Mouse (Mus musculus): ENCODE data around the gene Zfp62. TPM values are rescaled to one million over a fixed set of nuclear protein-coding genes. Genes with fewer than 3 reads are reported as not detected.

Zfp62 gene
- polyA plus RNA-seq, 1 experiment from 2014 or later = 11.7 TPM

DNA sequence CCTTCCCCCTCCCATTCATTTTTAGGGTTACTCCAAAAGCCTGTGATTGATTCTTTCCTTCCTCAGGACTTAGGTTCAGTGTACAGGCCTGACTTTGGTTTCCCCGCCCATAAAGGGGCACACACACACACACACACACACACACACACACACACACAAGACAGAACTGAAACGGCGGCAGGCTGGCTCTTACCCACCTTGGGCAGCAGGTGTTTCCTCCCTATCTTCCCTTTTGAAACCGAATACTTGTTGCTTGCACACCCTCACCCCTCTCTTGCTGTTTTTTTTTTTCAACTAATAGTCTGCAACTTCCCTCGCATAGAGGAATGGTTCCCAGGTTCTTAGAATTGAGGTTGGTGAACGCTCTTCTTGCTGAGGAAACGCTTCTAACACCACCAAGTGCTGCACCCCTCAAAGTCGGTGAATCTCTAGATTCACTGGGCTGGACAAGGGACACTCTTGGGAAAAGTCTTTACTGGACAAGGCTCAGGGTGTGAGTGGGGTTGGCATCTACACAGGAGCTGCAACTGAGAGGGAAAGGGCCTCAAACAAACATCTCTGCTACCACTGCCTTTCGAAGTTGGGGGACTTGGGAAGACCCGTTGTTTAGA is 46.8 kb downstream of the Zfp62 start:
- peaks cover 13% of the 10 kb centered on the region for H3K36me3 ChIP-seq (ENCODE audit: control insufficient read depth, insufficient read depth)
- no peaks in the 10 kb centered on the region for H3K27me3 ChIP-seq (ENCODE audit: control insufficient read depth, insufficient read depth, low read depth, low read length)
- no peaks in the 10 kb centered on the region for H3K9me3 ChIP-seq (replicated peaks; ENCODE audit: control insufficient read depth, low read length)
- peaks cover 75% of the 10 kb centered on the region for H3K4me1 ChIP-seq (ENCODE audit: control insufficient read depth, low read depth, low read length)
- peak; percentile 3; the same call in 1 of the 2 replicates for ATAC-seq (ENCODE audit: low read depth)
- peak overlapping the region; percentile 80 for H3K4me2 ChIP-seq (ENCODE audit: low read depth, low read length)
- H3K27ac ChIP-seq (ENCODE audit: low read length) = peak overlapping the region; percentile 94
- peak overlapping the region; percentile 84 for H3K4me3 ChIP-seq (ENCODE audit: low read depth, low read length)
- 3% methylated on average over 10 of the region's 10 CpGs for WGBS (ENCODE audit: insufficient replicate concordance)
- H3K9ac ChIP-seq (ENCODE audit: low read depth, low read length) = peak overlapping the region; percentile 96

DNA sequence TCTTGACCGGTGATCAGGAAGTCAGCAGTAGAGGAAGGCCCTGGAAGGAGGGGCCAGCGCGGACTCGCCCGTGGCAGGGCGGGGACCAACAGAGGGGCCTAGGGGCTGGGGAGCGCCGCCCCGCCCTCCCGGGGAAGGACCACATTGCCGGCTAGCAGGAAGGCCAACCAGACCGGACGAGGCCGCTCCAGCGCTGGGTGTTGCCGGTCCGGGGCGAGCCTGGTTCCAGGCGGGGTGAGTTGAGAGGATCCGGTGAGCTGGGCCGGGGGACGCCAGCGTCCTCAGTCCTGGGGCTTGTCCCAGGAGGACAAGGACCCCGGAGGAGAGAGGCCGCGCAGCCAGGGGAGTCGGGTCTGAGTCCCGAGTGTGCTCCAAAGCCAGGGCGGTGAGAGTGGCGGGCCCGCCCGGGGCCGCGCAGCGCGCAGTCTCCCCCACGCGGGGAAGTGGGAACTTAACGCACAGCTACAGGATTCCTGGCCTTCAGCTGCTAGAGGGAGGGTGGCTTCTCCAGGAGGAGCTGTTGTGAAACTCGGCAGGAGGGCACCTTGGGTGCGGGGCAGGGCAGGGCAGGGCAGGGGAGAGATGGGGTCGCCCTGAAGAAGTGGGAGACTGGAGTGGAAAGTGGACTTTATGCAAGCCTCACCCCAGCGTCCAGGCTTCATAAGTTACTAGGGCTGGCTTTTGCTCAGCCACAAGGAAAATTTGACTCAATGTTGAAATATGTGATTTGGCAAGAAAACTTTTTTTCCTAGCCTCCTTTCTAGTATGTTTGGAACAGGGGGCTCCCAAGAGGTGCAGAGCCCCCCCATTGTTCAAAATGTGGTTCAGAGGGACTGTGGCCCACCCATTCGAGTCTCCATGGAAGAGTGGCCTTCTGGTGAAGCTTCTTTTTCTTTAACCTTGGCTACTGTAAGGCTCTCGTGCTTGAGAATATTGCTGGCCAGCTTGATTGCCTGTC is 47.6 kb downstream of the Zfp62 start:
- Histone ChIP-seq H3K27ac (ENCODE audit: low read length) (peak overlapping the region; percentile 94), H3K27me3 (ENCODE audit: control insufficient read depth, insufficient read depth, low read depth, low read length) (no peaks in the 10 kb centered on the region), H3K36me3 (ENCODE audit: control insufficient read depth, insufficient read depth) (peaks cover 18% of the 10 kb centered on the region), H3K4me2 (ENCODE audit: low read depth, low read length) (peak overlapping the region; percentile 80), H3K4me1 (ENCODE audit: control insufficient read depth, low read depth, low read length) (peaks cover 67% of the 10 kb centered on the region), H3K9me3 (replicated peaks; ENCODE audit: control insufficient read depth, low read length) (no peaks in the 10 kb centered on the region), H3K4me3 (ENCODE audit: low read depth, low read length) (peak overlapping the region; percentile 84), H3K9ac (ENCODE audit: low read depth, low read length) (peak overlapping the region; percentile 96)
- 1% methylated on average over 45 of the region's 45 CpGs for WGBS (ENCODE audit: insufficient replicate concordance)
- peak; percentile 96 for ATAC-seq (ENCODE audit: low read depth)

DNA sequence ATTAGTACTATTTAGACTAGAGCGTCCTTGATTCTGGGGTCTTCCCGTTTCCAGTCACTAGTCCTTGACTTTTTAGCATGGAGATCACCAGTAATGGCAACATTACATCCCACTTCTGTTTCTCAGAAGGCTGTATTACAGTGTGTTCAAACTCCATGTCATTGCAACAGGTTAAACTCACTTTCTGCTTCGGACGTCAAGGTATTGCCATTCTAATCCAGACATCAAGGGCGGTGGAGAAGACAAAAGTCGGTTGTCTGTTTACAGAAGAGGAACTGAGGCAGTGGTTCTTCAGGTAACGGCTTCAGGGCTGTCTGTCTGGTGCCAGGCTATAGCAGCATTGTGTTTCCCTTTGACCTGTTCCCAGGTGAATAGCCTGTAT is 48.3 kb downstream of the Zfp62 start:
- peaks cover 62% of the 10 kb centered on the region for H3K4me1 ChIP-seq (ENCODE audit: control insufficient read depth, low read depth, low read length)
- H3K4me2 ChIP-seq (ENCODE audit: low read depth, low read length) = peak overlapping the region; percentile 80
- no peaks in the 10 kb centered on the region for H3K9me3 ChIP-seq (replicated peaks; ENCODE audit: control insufficient read depth, low read length)
- no peak for ATAC-seq (ENCODE audit: low read depth)
- H3K27ac ChIP-seq (ENCODE audit: low read length) = peak overlapping the region; percentile 94
- WGBS (ENCODE audit: insufficient replicate concordance) = 15% methylated on average over 7 of the region's 7 CpGs
- peaks cover 19% of the 10 kb centered on the region for H3K36me3 ChIP-seq (ENCODE audit: control insufficient read depth, insufficient read depth)
- no peaks in the 10 kb centered on the region for H3K27me3 ChIP-seq (ENCODE audit: control insufficient read depth, insufficient read depth, low read depth, low read length)
- H3K4me3 ChIP-seq (ENCODE audit: low read depth, low read length) = peak overlapping the region; percentile 84
- peak overlapping the region; percentile 96 for H3K9ac ChIP-seq (ENCODE audit: low read depth, low read length)

DNA sequence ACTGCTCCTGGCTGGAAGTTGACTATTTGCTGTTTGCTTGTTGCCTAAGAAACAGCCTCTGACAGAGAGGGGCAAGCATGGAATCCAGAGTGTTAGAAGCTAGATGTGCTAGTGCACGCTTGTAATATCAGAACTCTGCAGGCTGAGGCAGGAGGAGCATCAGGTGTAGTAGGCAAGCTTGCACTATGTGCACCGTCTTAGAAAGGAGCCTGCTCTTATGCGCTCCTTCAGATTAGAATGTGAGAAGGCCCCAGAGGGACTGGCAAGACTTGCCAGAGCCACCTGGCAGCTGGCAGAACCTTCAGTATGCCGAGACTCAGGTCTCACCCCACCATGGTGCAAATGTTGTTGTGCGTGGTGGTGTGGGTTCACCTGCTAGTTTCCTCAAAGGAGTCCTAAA is 49.0 kb downstream of the Zfp62 start:
- Histone ChIP-seq H3K27ac (ENCODE audit: low read length) (peak overlapping the region; percentile 94), H3K9me3 (replicated peaks; ENCODE audit: control insufficient read depth, low read length) (no peaks in the 10 kb centered on the region), H3K4me1 (ENCODE audit: control insufficient read depth, low read depth, low read length) (peaks cover 56% of the 10 kb centered on the region), H3K4me2 (ENCODE audit: low read depth, low read length) (peak overlapping the region; percentile 80), H3K27me3 (ENCODE audit: control insufficient read depth, insufficient read depth, low read depth, low read length) (no peaks in the 10 kb centered on the region), H3K9ac (ENCODE audit: low read depth, low read length) (peak overlapping the region; percentile 96), H3K4me3 (ENCODE audit: low read depth, low read length) (peak overlapping the region; percentile 84), H3K36me3 (ENCODE audit: control insufficient read depth, insufficient read depth) (peaks cover 19% of the 10 kb centered on the region)
- no peak for ATAC-seq (ENCODE audit: low read depth)
- WGBS (ENCODE audit: insufficient replicate concordance) = 39% methylated on average over 5 of the region's 5 CpGs

DNA sequence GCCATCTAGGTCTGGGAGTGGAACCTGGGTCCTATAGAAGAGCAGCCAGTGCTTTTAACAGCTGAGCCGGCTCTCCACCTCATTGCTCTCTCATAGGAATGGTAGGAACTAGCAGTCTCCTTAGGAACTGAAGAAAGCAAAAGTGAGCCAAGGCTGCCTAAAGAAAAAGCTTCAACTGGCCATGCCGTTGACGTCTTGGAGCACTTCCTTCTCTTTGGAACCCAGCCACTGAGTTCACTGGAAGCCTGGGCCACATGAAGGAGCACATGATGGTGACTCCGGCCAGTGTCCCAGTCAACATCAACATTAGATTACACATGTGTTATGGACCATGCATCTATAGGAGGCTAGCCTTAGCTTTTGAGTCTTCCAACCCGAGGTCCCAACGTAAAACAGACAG is 49.9 kb downstream of the Zfp62 start:
- H3K4me1 ChIP-seq (ENCODE audit: control insufficient read depth, low read depth, low read length) = peaks cover 46% of the 10 kb centered on the region
- H3K27me3 ChIP-seq (ENCODE audit: control insufficient read depth, insufficient read depth, low read depth, low read length) = no peaks in the 10 kb centered on the region
- no peak for ATAC-seq (ENCODE audit: low read depth)
- WGBS (ENCODE audit: insufficient replicate concordance) = 80% methylated on average over 6 of the region's 6 CpGs
- H3K36me3 ChIP-seq (ENCODE audit: control insufficient read depth, insufficient read depth) = peaks cover 19% of the 10 kb centered on the region
- no peak overlapping the region; the same call in 1 of the 2 replicates for H3K4me2 ChIP-seq (ENCODE audit: low read depth, low read length)
- H3K9ac ChIP-seq (ENCODE audit: low read depth, low read length) = no peak overlapping the region
- no peaks in the 10 kb centered on the region for H3K9me3 ChIP-seq (replicated peaks; ENCODE audit: control insufficient read depth, low read length)
- no peak overlapping the region for H3K27ac ChIP-seq (ENCODE audit: low read length)
- H3K4me3 ChIP-seq (ENCODE audit: low read depth, low read length) = no peak overlapping the region

DNA sequence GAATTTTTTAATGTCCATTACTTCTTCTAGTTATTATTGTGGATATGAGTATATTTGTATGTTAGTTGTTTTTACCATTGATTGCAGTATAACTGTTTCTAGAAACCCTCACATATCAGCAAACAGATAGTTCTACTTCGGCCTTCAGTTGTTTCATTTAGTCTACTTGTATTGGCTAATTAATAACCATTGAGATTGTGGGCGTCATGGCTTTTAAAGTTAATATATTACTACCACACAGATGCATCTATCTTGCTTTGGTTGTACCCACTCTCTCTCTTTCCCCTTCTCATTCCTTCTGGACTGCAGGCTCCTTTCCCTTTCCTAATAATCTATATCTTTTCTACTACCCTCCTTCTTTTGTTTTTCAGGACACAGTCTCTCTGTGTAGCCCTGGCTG is 56.2 kb downstream of the Zfp62 start:
- no peak overlapping the region for H3K4me3 ChIP-seq (ENCODE audit: low read depth, low read length)
- no peak overlapping the region for H3K9ac ChIP-seq (ENCODE audit: low read depth, low read length)
- H3K27ac ChIP-seq (ENCODE audit: low read length) = peak overlapping the region; percentile 51; the same call in 1 of the 2 replicates
- H3K27me3 ChIP-seq (ENCODE audit: control insufficient read depth, insufficient read depth, low read depth, low read length) = no peaks in the 10 kb centered on the region
- peaks cover 25% of the 10 kb centered on the region for H3K36me3 ChIP-seq (ENCODE audit: control insufficient read depth, insufficient read depth)
- no peaks in the 10 kb centered on the region for H3K9me3 ChIP-seq (replicated peaks; ENCODE audit: control insufficient read depth, low read length)
- H3K4me2 ChIP-seq (ENCODE audit: low read depth, low read length) = no peak overlapping the region; the same call in 1 of the 2 replicates
- peaks cover 8% of the 10 kb centered on the region for H3K4me1 ChIP-seq (ENCODE audit: control insufficient read depth, low read depth, low read length)
- WGBS (ENCODE audit: insufficient replicate concordance) = 61% methylated on average over 2 of the region's 2 CpGs
- peak; percentile 42; the same call in 1 of the 2 replicates for ATAC-seq (ENCODE audit: low read depth)

DNA sequence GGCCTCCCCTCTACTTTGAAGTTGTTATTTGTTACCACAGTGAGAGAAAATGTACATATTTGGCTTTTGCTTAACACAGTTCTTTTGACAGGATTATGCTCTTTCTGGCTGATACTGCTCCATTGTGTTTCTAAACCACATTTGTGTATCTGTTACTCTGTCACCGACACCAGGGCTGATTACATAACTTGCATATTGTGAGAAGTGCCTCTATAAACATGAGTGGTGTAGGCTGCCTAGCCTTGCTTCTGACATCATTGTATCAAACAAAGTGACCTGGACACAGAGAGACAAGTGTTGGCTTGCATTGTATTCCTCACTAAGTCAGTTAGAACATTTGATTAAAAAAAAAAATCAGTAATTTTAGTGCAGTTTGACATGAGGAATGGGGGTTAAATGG is 56.7 kb downstream of the Zfp62 start:
- H3K4me2 ChIP-seq (ENCODE audit: low read depth, low read length) = no peak overlapping the region
- no peak overlapping the region for H3K9ac ChIP-seq (ENCODE audit: low read depth, low read length)
- H3K4me1 ChIP-seq (ENCODE audit: control insufficient read depth, low read depth, low read length) = peaks cover 8% of the 10 kb centered on the region
- WGBS (ENCODE audit: insufficient replicate concordance) = 36% methylated on average over 1 of the region's 1 CpGs
- ATAC-seq (ENCODE audit: low read depth) = peak; percentile 38
- H3K36me3 ChIP-seq (ENCODE audit: control insufficient read depth, insufficient read depth) = peaks cover 25% of the 10 kb centered on the region
- H3K9me3 ChIP-seq (replicated peaks; ENCODE audit: control insufficient read depth, low read length) = no peaks in the 10 kb centered on the region
- peak overlapping the region; percentile 51; the same call in 1 of the 2 replicates for H3K27ac ChIP-seq (ENCODE audit: low read length)
- no peak overlapping the region for H3K4me3 ChIP-seq (ENCODE audit: low read depth, low read length)
- H3K27me3 ChIP-seq (ENCODE audit: control insufficient read depth, insufficient read depth, low read depth, low read length) = no peaks in the 10 kb centered on the region

DNA sequence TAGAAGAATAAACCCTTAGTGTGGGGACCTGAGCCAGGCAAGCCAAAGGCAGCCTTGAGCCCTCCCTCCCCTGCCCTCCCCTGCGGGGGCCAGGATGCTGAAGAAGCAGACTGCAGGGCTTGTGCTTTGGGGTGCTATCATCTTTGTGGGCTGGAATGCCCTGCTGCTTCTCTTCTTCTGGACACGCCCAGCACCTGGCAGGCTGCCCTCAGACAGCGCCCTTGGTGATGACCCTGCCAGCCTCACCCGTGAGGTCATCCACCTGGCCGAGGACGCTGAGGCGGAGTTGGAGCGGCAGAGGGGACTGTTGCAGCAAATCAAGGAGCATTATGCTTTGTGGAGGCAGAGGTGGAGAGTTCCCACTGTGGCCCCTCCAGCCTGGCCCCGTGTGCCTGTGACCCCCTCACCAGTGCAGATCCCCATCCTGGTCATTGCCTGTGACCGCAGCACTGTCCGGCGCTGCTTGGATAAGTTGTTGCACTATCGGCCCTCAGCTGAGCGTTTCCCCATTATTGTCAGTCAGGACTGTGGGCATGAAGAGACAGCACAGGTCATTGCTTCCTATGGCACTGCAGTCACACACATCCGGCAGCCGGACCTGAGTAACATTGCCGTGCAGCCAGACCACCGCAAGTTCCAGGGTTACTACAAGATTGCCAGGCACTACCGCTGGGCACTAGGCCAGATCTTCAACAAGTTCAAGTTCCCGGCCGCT is 57.7 kb downstream of the Zfp62 start:
- Histone ChIP-seq H3K36me3 (ENCODE audit: control insufficient read depth, insufficient read depth) (peaks cover 20% of the 10 kb centered on the region), H3K9ac (ENCODE audit: low read depth, low read length) (no peak overlapping the region), H3K9me3 (replicated peaks; ENCODE audit: control insufficient read depth, low read length) (no peaks in the 10 kb centered on the region), H3K27me3 (ENCODE audit: control insufficient read depth, insufficient read depth, low read depth, low read length) (no peaks in the 10 kb centered on the region), H3K4me2 (ENCODE audit: low read depth, low read length) (no peak overlapping the region), H3K27ac (ENCODE audit: low read length) (no peak overlapping the region), H3K4me1 (ENCODE audit: control insufficient read depth, low read depth, low read length) (peaks cover 8% of the 10 kb centered on the region), H3K4me3 (ENCODE audit: low read depth, low read length) (no peak overlapping the region)
- 0 out of 2 replicates have a peak, but pooled peaks have one; percentile 17 for ATAC-seq (ENCODE audit: low read depth)
- WGBS (ENCODE audit: insufficient replicate concordance) = 84% methylated on average over 21 of the region's 21 CpGs

Data from liver, embryonic 16.5 days (tissue).